Mouse (Mus musculus) erythroblast, embryonic 14.5 days (primary cell): ENCODE measurements around the gene Prkacb.

Experiments used
- GATA1 ChIP-seq: IDR thresholded peaks from 2 replicates; pipeline ENCODE4 v1.6.1; 2012; ENCODE audit warnings: low read length, inconsistent platforms, mixed read lengths
- TAL1 ChIP-seq: IDR thresholded peaks from 3 replicates; pipeline ENCODE4 v1.6.1; 2012; ENCODE audit warnings: low read length, inconsistent platforms, mixed read lengths

- TF ChIP-seq GATA1: no peak
- TF ChIP-seq TAL1: no peak
These were observed 46.7 kb downstream of the Prkacb start for GRCm38 (mm10) chr3:146766071-146766605.
